Mouse (Mus musculus): ENCODE data around the gene Get4. TPM values are rescaled to one million over a fixed set of nuclear protein-coding genes. Genes with fewer than 3 reads are reported as not detected.

Gene Get4
- polyA plus RNA-seq, 1 experiment: 99.1 TPM

- DNase-seq (ENCODE audit: low read depth): no peak
These were observed 65.8 kb downstream of the Get4 start for GRCm38 (mm10) chr5:139317751-139318504.

Other genes with a start within 250 kb of the Get4 start
- gene Prkar1b, start 102.3 kb upstream of the Get4 start, polyA plus RNA-seq (2012; rRNA removed): 3.5 and 5.1 TPM in 2 replicates
- 13.9 and 16.0 TPM in 2 replicates for gene Dnaaf5, start 102.1 kb upstream of the Get4 start, polyA plus RNA-seq (2012; rRNA removed)
- 42.9 and 43.6 TPM in 2 replicates for gene Sun1, start 51.7 kb upstream of the Get4 start, polyA plus RNA-seq (2012; rRNA removed)
- 10.7 and 22.6 TPM in 2 replicates for gene Adap1, start 73.3 kb downstream of the Get4 start, polyA plus RNA-seq (2012; rRNA removed)
- gene Cox19, start 99.1 kb downstream of the Get4 start, polyA plus RNA-seq (2012; rRNA removed): 71.1 and 118 TPM in 2 replicates
- gene Cyp2w1, start 100.3 kb downstream of the Get4 start, polyA plus RNA-seq (2012; rRNA removed): not detected in 2 replicates
- gene Gpr146, start 125.4 kb downstream of the Get4 start, polyA plus RNA-seq (2012; rRNA removed): 28.6 and 37.7 TPM in 2 replicates
- gene C130050O18Rik, start 153.0 kb downstream of the Get4 start, polyA plus RNA-seq (2012; rRNA removed): 1.4 and 1.6 TPM in 2 replicates
- 11.0 and 12.3 TPM in 2 replicates for gene Gper1, start 170.8 kb downstream of the Get4 start, polyA plus RNA-seq (2012; rRNA removed)
- gene 3110082I17Rik, start 208.2 kb downstream of the Get4 start, polyA plus RNA-seq (2012; rRNA removed): 13.1 and 13.3 TPM in 2 replicates
- 22.3 and 26.0 TPM in 2 replicates for gene Zfand2a, start 232.2 kb downstream of the Get4 start, polyA plus RNA-seq (2012; rRNA removed)

Measured in gonadal fat pad, adult 2 months (tissue).